Mouse (Mus musculus) heart, embryonic 15.5 days (tissue): ENCODE measurements around the gene Tmem270. TPM values are rescaled to one million over a fixed set of nuclear protein-coding genes. Genes with fewer than 3 reads are reported as not detected.
A peak's percentile ranks its signal among the peaks of the same experiment; 100 is the strongest.
"Not testable (repeated sequence)": the region's sequence is repeated elsewhere in the genome, so short reads cannot be mapped to it uniquely, and the experiment has no call there.

Experiments used
- ATAC-seq: fragments of 200-750 bp; cut with Nextera tagmentation; replicated peaks from 2 replicates; pipeline ENCODE4 v1.8.0; 2017; ENCODE audit warnings: low read depth, moderate TSS enrichment; ENCODE audit not compliant: insufficient number of reproducible peaks, insufficient read depth, low FRiP score
- H3K27ac ChIP-seq: fragments of 300-500 bp; sonication (generic); 2 replicates; pipeline ENCODE4 v1.5.1; 2015; ENCODE audit warnings: mild to moderate bottlenecking, inconsistent platforms
- H3K27me3 ChIP-seq: fragments of 300-500 bp; sonication (generic); 2 replicates; pipeline ENCODE4 v1.6.1; 2015; ENCODE audit warnings: inconsistent platforms
- H3K36me3 ChIP-seq: fragments of 300-500 bp; sonication (generic); 2 replicates; pipeline ENCODE4 v1.6.1; 2015; ENCODE audit warnings: mild to moderate bottlenecking, inconsistent platforms
- H3K4me1 ChIP-seq: fragments of 300-500 bp; sonication (generic); replicated peaks from 2 replicates; pipeline ENCODE4 v1.6.1; 2015; ENCODE audit warnings: inconsistent platforms
- H3K4me2 ChIP-seq: fragments of 300-500 bp; sonication (generic); 2 replicates; pipeline ENCODE4 v1.6.1; 2015; ENCODE audit warnings: inconsistent platforms, mild to moderate bottlenecking, moderate library complexity
- H3K4me3 ChIP-seq: fragments of 300-500 bp; sonication (generic); 2 replicates; pipeline ENCODE4 v1.5.1; 2015; ENCODE audit warnings: mild to moderate bottlenecking, inconsistent platforms
- H3K9ac ChIP-seq: fragments of 300-500 bp; sonication (generic); 2 replicates; pipeline ENCODE4 v1.6.1; 2015; ENCODE audit warnings: mild to moderate bottlenecking, inconsistent platforms
- H3K9me3 ChIP-seq: fragments of 300-500 bp; sonication (generic); replicated peaks from 2 replicates; pipeline ENCODE4 v1.6.1; 2016; ENCODE audit warnings: inconsistent platforms
- WGBS: fragments of 180-500 bp; shearing (Covaris S2); methylation state at CpG from one replicate; pipeline ENCODE4 v1.1.7; 2015; ENCODE audit warnings: mixed read lengths; 5-methylcytosine and 5-hydroxymethylcytosine counted together
- polyA plus RNA-seq: library from polyadenylated mRNA; unstranded; fragments of >200 nt; fragmentation: Nextera tagmentation; extraction: Ambion mirVana; gene quantifications from 2 replicates; pipeline ENCODE4 v1.2.1, GENCODE M21; 2015

The Tmem270 gene
- polyA plus RNA-seq, 1 experiment from 2014 or later = not detected

DNA sequence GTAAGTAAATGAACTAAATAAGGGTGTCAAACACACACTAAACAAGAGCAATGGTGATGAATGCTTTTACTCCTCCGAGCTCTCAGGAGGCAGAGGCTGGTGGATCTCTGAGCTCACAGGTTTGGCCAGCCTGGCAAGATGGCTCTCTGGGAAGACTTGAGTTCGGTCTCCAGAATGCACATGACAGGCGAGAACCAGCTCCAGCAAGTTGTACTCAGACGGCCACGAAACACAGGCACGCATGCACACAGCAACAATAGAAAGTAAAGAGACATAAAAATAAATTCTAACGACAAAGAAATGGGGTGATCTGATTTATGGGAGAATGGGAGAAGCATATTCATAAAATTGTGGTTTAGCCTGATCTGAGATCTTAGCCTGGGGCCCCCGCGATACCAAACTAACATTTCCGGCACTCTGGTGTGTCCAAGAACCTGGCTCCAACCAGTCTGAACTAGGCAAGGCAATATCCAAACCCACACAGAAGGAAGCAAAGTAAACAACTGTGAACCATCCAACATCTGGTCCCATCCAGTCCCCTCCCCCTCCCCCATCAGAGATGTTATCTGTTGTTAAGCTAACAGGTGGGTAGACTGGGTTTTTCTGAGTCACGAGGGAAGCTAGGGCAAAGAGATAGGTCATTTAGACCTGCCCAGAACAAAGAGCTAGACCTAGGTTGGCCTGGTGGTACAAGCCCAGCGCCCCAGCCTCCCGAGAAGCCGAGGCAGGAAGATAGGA, 35.1 kb upstream of the Tmem270 start:
- Histone ChIP-seq H3K4me1 (peaks cover 7% of the 10 kb centered on the region), H3K36me3 (no peaks in the 10 kb centered on the region), H3K27ac (no peak overlapping the region), H3K9ac (no peak overlapping the region), H3K4me3 (no peak overlapping the region), H3K4me2 (no peak overlapping the region), H3K27me3 (peaks cover 14% of the 10 kb centered on the region), H3K9me3 (no peaks in the 10 kb centered on the region)
- ATAC-seq = no peak
- WGBS = 77% methylated on average over 14 of the region's 14 CpGs

DNA sequence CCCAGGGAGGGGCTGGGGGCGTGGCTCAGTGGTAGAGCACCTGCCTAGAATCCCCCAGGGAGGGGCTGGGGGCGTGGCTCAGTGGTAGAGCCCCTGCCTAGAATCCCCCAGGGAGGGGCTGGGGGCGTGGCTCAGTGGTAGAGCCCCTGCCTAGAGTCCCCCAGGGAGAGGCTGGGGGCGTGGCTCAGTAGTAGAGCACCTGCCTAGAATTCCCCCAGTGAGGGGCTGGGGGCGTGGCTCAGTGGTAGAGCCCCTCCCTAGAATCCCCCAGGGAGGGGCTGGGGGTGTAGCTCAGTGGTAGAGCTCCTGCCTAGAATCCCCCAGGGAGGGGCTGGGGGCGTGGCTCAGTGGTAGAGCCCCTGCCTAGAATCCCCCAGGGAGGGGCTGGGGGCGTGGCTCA, 33.0 kb upstream of the Tmem270 start:
- 67% methylated on average over 2 of the region's 7 CpGs for WGBS
- ATAC-seq, H3K27me3 ChIP-seq: not testable (repeated sequence)

DNA sequence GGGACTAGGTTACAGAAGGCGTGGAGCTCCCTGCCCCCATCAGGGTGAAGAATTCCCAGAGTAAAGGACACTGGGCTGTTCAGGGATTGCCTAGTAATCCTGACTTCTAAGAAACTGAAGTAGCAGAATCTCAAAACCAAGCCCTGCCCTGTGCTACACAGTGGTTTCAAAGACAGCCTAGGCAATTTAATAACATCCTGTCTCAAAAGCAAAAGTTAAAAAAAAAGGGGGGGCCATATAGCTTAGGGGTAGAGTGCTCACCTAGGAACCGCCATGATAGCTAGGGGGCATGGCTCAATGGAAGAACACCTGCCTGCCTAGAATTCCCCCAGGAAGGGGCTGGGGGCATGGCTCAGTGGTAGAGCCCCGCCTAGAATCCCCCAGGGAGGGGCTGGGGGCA, 32.5 kb upstream of the Tmem270 start:
- H3K9me3 ChIP-seq = no peaks in the 10 kb centered on the region
- no peak overlapping the region for H3K4me3 ChIP-seq
- no peak overlapping the region for H3K27ac ChIP-seq
- no peak overlapping the region for H3K4me2 ChIP-seq
- no peaks in the 10 kb centered on the region for H3K36me3 ChIP-seq
- H3K27me3 ChIP-seq = no peaks in the 10 kb centered on the region
- no peak overlapping the region for H3K9ac ChIP-seq
- H3K4me1 ChIP-seq = no peaks in the 10 kb centered on the region
- ATAC-seq = no peak
- 84% methylated on average over 3 of the region's 3 CpGs for WGBS

More for the DNA sequence above, 33.0 kb upstream of the Tmem270 start:
- H3K36me3 ChIP-seq, H3K27ac ChIP-seq, H3K4me1 ChIP-seq, H3K4me2 ChIP-seq, H3K4me3 ChIP-seq, H3K9ac ChIP-seq, H3K9me3 ChIP-seq: not testable (repeated sequence)

DNA sequence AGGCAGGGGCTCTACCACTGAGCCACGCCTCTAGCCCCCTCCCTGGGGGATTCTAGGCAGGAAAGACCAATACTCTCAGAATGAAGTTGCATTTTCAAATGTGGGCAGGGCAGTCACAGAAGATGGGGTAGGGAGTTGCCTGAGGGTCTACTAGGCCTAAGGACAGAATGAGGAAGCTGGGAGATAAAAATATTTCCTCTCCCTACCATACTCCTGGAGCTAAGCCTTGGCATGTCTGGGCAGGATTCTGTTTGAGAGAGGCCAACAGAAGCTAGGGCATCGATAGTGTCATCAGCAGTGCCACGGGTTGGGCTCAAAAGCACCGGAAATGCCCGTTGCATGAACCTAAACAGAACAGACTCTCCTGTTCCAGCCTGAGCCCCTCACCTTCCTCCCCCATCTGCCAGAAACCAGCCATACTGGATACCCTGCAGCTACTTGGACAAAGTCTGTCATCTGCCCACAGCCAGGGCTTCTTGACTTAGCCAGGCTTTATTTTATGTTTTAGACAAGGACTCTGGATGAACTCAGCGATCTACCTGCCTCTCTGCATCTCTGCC, 30.2 kb upstream of the Tmem270 start:
- WGBS = 80% methylated on average over 6 of the region's 6 CpGs
- Histone ChIP-seq H3K27ac (no peak overlapping the region), H3K4me1 (0 out of 2 replicates have a peak, but pooled peaks cover 5% of the 10 kb centered on the region), H3K27me3 (no peaks in the 10 kb centered on the region), H3K4me2 (no peak overlapping the region), H3K9me3 (no peaks in the 10 kb centered on the region), H3K36me3 (no peaks in the 10 kb centered on the region), H3K9ac (no peak overlapping the region), H3K4me3 (no peak overlapping the region)
- no peak for ATAC-seq

DNA sequence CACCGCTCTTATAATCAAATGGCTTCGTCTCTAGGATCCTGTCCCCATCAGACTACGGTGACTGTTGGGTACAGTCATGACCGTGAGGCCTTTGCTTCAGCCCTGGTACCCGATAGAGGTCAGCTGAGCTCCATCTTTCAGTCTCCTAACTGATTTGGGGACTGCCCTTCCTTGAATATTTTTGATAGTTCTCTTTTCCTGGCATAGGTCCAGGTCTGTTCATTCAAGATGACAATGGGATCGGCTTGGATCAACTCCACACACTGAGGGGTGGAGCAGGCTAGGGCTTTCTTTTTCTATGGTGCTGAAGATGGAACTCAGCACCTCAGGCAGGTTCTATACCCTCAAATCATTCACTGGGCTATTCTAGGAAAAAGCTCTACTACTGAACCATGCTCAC, 29.5 kb upstream of the Tmem270 start:
- 85% methylated on average over 6 of the region's 6 CpGs for WGBS
- Histone ChIP-seq H3K27ac (no peak overlapping the region), H3K4me2 (no peak overlapping the region), H3K9ac (no peak overlapping the region), H3K27me3 (no peaks in the 10 kb centered on the region), H3K36me3 (no peaks in the 10 kb centered on the region), H3K9me3 (no peaks in the 10 kb centered on the region), H3K4me1 (0 out of 2 replicates have a peak, but pooled peaks cover 5% of the 10 kb centered on the region), H3K4me3 (no peak overlapping the region)
- ATAC-seq = no peak

DNA sequence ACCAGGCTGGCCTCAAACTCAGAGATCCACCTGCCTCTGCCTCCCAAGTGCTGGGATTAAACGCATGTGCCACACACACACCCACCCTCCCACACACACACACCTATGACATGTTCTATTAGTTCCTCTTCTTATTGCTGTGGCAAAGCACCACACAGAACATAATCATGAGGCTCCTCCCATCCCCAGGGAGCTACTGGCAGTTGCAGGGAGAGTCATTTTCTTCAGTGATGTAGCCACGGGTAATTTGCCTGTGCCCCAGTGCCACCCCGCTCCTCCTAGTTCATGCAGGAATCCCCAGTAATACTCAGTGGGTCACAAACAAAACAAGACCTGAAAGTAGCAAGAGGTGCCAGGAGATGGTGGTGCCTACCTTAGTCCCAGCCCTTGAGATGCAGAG, 28.1 kb upstream of the Tmem270 start:
- Histone ChIP-seq H3K4me2 (no peak overlapping the region), H3K36me3 (no peaks in the 10 kb centered on the region), H3K9me3 (no peaks in the 10 kb centered on the region), H3K4me3 (no peak overlapping the region), H3K27ac (no peak overlapping the region), H3K9ac (no peak overlapping the region), H3K27me3 (no peaks in the 10 kb centered on the region), H3K4me1 (0 out of 2 replicates have a peak, but pooled peaks cover 5% of the 10 kb centered on the region)
- no peak for ATAC-seq
- WGBS = 90% methylated on average over 3 of the region's 3 CpGs

DNA sequence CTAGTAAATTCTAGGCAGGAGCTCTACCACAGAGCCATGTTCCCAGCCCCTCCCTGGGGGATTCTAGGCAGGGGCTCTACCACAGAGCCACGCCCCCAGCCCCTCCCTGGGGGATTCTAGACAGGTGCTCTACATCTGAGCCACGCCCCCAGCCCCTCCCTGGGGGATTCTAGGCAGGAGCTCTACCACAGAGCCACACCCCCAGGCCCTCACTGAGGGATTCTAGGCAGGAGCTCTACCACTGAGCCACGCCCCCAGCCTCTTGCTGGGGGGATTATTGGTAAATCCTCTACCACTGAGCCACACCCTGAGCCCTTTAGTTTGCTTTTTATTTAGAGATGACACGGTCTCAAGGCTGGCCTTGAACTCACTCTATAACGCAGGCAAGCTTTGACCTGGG, 27.2 kb upstream of the Tmem270 start:
- whole genome bisulfite sequencing = 93% methylated on average over 5 of the region's 5 CpGs
- not testable (repeated sequence) for H3K9me3 ChIP-seq, H3K4me1 ChIP-seq, H3K36me3 ChIP-seq, ATAC-seq, H3K4me2 ChIP-seq, H3K4me3 ChIP-seq, H3K27ac ChIP-seq, H3K9ac ChIP-seq, H3K27me3 ChIP-seq

DNA sequence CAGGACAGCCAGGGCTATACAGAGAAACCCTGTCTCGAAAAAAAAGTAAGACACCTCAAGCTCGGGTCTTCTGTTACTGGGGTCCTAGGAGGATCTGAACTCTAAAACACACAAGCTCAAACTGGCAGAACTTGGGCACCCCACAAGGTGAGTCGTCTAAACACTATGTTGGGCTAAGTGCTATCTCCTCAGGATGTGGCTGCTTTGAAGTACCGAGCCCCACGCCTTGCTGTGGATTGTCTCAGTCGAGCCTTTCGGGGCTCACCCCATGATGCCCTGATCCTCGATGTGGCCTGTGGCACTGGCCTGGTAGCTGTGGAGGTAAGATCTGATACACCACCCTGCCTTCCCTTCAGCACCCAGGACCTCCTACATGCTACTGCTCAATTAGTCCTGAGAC, 26.7 kb upstream of the Tmem270 start:
- 84% methylated on average over 8 of the region's 8 CpGs for WGBS
- Histone ChIP-seq H3K27me3 (no peaks in the 10 kb centered on the region), H3K9ac (no peak overlapping the region), H3K9me3 (no peaks in the 10 kb centered on the region), H3K4me3 (peak overlapping the region; percentile 58; the same call in 1 of the 2 replicates), H3K36me3 (no peaks in the 10 kb centered on the region), H3K4me2 (peak overlapping the region; percentile 75; the same call in 1 of the 2 replicates), H3K27ac (no peak overlapping the region), H3K4me1 (0 out of 2 replicates have a peak, but pooled peaks cover 5% of the 10 kb centered on the region)
- no peak for ATAC-seq

DNA sequence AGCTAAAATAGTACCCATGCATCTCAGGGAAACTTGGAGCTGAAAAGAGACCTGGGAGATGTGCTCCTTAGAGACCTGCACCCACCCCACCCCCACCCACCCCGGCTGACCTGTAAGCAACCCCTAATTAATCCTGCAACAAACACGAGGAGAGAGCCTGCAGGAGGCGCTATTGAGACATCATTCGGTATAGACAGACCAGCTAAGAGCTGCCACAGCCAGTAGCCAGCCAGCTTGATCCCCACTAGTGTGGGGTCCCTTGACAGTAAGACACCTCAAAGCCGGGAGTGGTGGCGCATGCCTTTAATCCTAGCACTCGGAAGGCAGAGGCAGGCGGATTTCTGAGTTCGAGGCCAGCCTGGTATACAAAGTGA, 26.4 kb upstream of the Tmem270 start:
- Histone ChIP-seq H3K4me3 (peak overlapping the region; percentile 58), H3K9ac (peak overlapping the region; percentile 61), H3K4me1 (0 out of 2 replicates have a peak, but pooled peaks cover 5% of the 10 kb centered on the region), H3K9me3 (no peaks in the 10 kb centered on the region), H3K36me3 (no peaks in the 10 kb centered on the region), H3K27me3 (no peaks in the 10 kb centered on the region), H3K27ac (no peak overlapping the region), H3K4me2 (peak overlapping the region; percentile 75)
- whole genome bisulfite sequencing = 45% methylated on average over 9 of the region's 9 CpGs
- ATAC-seq = peak; percentile 54

DNA sequence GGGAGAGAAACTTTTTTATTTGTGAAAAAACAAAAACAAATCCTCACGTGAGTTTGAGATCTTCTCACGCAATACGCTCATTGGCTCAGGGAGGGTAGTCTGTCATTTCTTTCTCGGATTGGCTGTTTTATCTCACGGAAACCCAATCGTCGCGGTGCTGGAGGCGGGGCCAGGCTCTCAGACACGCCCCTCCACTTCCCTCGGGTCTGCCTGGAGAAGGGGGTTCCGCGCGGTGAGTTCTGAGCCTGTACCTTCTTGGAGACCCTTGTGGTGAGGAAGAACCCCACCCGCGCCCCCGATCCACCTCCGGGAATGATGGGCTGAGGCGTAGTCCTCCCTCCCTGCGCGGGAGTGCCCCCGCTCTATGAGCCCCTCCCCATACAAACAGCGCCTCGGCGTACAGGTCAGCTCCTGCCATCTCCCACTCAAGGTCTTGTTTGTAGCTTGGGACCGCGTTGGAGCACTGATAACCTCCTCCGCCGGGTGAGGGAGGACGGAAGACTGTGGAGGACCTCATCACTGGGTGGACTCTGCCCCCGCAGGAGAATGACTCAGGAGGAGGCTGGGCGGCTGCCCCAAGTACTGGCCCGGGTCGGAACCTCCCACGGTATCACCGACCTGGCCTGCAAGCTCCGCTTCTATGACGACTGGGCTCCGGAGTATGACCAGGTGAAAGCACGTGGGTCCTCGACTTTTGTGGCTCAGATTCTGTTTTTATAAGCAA, 25.8 kb upstream of the Tmem270 start, which contains the start of gene Mettl27:
TSS of gene Mettl27 (plus strand) at position 190 of the 724 bp plus-strand sequence.
- Histone ChIP-seq H3K4me3 (peak within 1 kb of the TSS; percentile 58), H3K27me3 (no peaks in the 10 kb centered on the region), H3K36me3 (no peaks in the 10 kb centered on the region), H3K4me2 (peak within 1 kb of the TSS; percentile 75), H3K9ac (peak within 1 kb of the TSS; percentile 61), H3K9me3 (no peaks in the 10 kb centered on the region), H3K27ac (peak within 1 kb of the TSS; percentile 38), H3K4me1 (0 out of 2 replicates have a peak, but pooled peaks cover 5% of the 10 kb centered on the region)
- ATAC-seq = peak; percentile 92
- WGBS = 0% methylated on average over 41 of the region's 41 CpGs

DNA sequence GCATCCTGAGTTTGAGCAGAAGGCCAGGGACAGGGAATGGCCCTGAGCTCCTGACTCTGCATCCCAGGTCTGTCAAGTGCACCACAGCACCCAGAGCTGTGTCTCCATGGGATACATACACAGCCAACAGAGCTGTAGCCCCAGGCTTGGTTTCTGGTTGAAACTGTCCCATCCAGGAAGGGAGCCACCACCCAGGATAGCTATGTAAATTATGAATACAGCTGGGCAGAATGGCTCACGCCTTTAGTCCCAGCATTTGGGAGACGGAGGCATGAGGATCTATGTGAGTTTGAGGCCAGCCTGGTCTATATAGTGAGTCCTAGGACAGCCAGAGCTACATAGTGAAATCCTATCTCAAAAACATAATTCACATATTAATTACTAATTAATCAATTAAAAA, 23.5 kb upstream of the Tmem270 start:
- H3K4me2 ChIP-seq = no peak overlapping the region
- H3K9ac ChIP-seq = no peak overlapping the region
- H3K9me3 ChIP-seq = no peaks in the 10 kb centered on the region
- WGBS = 87% methylated on average over 2 of the region's 2 CpGs
- ATAC-seq = no peak
- peaks cover 3% of the 10 kb centered on the region; the same call in 1 of the 2 replicates for H3K27me3 ChIP-seq
- H3K4me3 ChIP-seq = no peak overlapping the region
- H3K4me1 ChIP-seq = 0 out of 2 replicates have a peak, but pooled peaks cover 5% of the 10 kb centered on the region
- H3K27ac ChIP-seq = no peak overlapping the region
- no peaks in the 10 kb centered on the region for H3K36me3 ChIP-seq
